Mouse (Mus musculus): ENCODE measurements around the gene Tmem211.

DNA sequence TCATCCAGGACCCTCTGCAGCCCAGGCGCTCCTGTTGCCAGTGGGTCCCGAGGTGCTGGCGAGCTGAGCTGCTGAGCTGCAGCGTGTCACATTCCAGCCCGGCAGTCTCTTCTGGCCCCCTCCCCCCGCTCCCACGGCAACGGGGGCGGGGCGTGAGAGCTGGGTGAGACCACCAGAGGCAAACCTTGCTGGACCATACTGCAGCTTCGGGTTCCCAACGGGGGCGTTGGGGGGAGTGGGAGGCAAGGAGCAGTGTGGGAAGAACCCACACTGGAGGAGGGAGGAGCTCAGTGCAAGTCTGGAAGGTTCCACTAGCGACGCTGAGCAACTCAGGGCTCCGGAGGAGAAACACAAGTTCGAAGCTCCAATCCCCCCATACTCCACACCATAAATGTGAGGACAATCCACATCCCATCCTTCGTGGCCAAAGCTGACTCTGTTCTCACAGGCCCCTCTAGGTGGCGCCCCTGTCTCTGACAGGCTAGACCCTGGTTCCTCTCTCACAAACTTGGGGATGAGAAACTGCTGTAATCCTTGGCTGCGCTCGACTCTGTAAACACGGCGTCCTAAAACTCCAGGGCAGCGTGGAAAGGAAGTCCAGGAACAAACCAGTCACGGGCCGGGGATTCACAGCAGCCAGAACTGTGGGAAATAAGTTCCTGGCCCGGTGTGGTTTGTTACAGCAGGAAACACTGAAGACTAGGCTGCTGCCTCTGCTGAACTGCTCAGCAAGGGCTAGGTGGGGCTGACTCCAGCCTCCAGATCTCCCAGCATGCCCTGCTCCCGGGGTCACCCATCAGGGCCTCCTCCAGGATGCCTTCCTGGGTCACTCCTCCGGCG lies 46.6 kb upstream of the Tmem211 start:
- TF ChIP-seq CTCF (IDR thresholded peaks at IDR 0.05; ENCODE audit: low read depth, low read length) (peak; percentile 73), POLR2A (IDR thresholded peaks at IDR 0.05; ENCODE audit: borderline replicate concordance, low read depth, low read length) (peak; percentile 52; the same call in 1 of the 2 replicates)

Measured in bone marrow macrophage, adult 2 months (primary cell).